Mouse (Mus musculus) cerebellum, postnatal 4 days (tissue): ENCODE measurements at regions not wholly inside any gene's neighbourhood (a gene's known extent, or its start where the extent isn't known, plus 50 kb on each side); places are given as distances from the start of the nearest gene placed in this dataset.
"Not testable (repeated sequence)": the region's sequence is repeated elsewhere in the genome, so short reads cannot be mapped to it uniquely, and the experiment has no call there.

ENCODE experiments used
- DNase-seq, 2 experiments: peaks; one replicate each; pipeline ENCODE4 v3.0.0; 2022; ENCODE audit warnings: low spot score in 2 of 2, mixed read lengths in 1 of 2

DNA sequence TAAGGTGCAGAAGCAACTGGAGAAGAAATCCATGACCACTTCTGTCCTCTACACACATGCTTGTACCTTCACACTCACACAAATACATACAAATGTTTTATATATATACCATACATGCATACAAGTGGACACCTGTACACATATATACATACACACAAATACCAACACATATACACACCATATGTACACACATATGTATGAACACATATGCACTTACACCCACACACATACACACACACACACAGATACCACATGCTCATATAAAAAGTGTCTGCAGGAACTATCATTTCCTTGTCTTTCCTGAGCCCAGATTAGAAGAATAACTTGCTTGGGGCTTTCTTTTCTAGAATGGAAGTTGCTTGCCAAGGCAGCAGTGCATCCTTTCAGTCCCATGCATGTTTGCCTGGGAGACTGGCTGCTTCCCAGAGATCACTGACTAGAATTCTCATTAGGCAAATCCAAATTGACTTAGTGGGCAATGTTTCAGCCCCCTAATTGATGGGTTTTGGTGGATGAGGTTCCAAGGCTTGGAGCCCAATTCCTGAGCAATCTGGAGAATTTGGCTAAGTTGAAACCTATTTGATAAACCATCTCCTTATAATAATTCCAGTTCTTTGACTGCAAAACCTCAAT, 169.2 kb upstream of the Hddc2 start:
- peak in 1 of 2 experiments; percentile 3 for DNase-seq

GRCm38 (mm10) chr10:31144489-31144872, 168.7 kb upstream of the Hddc2 start:
- no peak for DNase-seq

DNA sequence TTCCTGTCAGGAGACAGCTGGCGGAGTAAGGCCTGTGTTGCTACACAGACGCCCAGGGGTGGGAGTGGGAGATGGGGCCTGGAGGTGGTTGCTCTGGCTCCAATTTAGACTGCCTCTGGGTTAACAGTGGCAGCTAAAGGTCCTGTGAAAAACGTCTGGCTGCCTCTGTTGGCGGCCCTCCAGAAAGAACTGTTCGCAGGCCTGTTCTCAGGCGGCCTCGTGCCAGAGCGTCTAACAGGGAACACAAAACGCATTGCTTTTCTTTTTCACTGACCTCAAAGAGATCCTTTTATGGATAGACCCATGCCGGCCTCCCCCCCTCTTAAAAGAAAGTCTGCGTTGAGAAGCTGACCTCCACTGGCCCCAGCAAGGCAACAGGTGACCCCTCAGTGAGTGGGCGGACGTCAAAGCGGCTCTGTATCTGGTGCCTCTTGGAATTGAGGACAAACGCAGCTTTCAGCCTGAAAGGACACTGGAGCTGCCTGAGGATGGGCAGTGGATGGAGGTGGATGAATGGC, 140.0 kb upstream of the Hddc2 start:
- DNase-seq, result peak; percentile 27 to 61

DNA sequence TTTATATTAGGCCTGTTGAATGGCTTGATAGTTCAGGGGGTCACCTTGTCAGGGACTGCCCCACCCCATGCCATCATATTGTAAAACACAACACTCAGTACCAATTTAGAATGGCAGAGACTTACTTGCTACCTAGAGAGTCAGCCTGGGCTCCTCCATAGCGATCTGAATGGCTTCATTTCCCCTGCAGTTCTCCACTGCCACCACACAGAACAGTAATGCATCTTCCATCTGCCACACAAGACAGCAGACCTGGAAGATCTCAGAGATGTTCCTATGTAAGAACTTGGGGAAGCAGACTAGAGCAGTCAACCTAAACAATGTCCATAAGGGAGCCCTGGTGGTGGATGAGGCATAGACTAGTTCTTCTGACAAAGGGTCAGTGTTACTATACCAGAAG, 123.6 kb upstream of the Hddc2 start:
- DNase-seq, result no peak

DNA sequence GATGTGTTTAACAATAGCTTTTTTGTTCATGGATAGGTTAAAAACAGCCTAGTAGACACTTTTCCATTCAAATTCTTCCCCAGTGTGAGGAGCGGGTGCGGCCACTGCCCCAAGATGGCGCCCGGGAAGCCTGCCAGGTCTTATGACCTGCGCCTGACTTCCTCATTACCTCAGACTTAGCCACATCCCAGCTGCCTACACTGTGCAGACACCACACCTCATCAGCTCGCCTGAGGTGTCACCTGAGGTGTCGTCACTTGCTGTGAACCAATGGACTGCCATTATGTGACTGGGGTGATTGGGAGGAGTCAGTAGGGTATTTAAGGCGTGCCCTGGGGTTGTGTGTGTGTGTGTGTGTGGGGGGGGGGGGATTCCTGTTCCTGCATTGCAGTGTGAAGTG, 101.0 kb upstream of the Hddc2 start:
- DNase-seq, result not testable (repeated sequence)

- DNase-seq, result no peak
These were observed 100.3 kb upstream of the Hddc2 start for GRCm38 (mm10) chr10:31212778-31213454.

- DNase-seq, result no peak
These were observed 91.3 kb upstream of the Hddc2 start for GRCm38 (mm10) chr10:31221902-31222301.

- DNase-seq, result no peak
These were observed 84.1 kb upstream of the Hddc2 start for GRCm38 (mm10) chr10:31229078-31229477.

GRCm38 (mm10) chr10:31242442-31242966, 70.7 kb upstream of the Hddc2 start:
- no peak for DNase-seq

GRCm38 (mm10) chr10:31252584-31253381, 60.4 kb upstream of the Hddc2 start:
- DNase-seq, result no peak

DNA sequence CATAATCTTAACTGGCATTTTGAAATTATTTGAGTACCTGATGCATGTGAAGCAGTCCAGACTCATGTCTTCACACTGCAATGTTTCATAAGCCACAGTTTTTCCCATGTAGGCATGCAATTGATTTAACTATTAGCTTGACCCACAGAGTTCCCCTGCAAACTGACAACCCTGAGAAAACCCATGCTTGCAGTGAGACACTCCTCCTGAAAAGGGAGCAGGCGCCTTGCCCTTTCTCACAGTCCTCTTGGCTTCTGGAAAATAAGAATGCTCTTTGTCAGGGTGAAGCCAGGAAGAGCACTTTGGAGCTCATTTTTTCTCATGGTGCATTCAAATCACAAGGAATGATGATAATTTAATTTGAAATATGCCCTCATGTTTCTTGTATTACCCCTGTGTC, 56.2 kb upstream of the Hddc2 start:
- DNase-seq, result no peak

GRCm38 (mm10) chr10:31257611-31258010, 55.6 kb upstream of the Hddc2 start:
- DNase-seq, result no peak

DNA sequence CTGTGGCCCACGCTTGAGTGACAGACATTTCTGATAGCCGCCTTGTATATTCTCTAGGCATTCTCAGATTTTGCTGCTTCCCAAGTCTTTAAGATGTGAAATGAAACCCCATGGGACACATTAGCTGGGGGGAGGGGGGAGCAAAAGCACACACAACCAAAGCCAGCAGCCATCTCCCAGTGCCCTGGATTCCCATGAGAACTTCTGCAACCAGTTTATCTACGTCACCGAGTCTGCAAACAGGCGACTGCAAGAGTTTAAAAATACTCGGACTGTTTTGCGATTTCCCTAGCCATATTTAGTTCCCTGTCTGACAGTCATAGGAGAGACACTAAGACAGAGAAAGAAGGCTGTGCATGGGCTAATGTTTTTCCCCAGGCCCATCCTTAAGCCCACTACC, 52.3 kb upstream of the Hddc2 start:
- DNase-seq, result no peak
